Mouse (Mus musculus) neural tube, embryonic 15.5 days (tissue): ENCODE results near the gene Ky. TPM values are rescaled to one million over a fixed set of nuclear protein-coding genes. Genes with fewer than 3 reads are reported as not detected.

Experiments
- ATAC-seq: fragments of 200-750 bp; cut with Nextera tagmentation; 2 replicates; pipeline ENCODE4 v1.8.0; 2017; ENCODE audit warnings: mild to moderate bottlenecking, moderate TSS enrichment, moderate library complexity; ENCODE audit not compliant: low FRiP score
- H3K27ac ChIP-seq: fragments of 300-500 bp; sonication (generic); replicated peaks from 2 replicates; pipeline ENCODE4 v1.5.1; 2015; ENCODE audit warnings: mild to moderate bottlenecking, inconsistent platforms
- H3K27me3 ChIP-seq: fragments of 300-500 bp; sonication (generic); replicated peaks from 2 replicates; pipeline ENCODE4 v1.6.1; 2015; ENCODE audit warnings: inconsistent platforms
- H3K36me3 ChIP-seq: fragments of 300-500 bp; sonication (generic); 2 replicates; pipeline ENCODE4 v1.6.1; 2015; ENCODE audit warnings: inconsistent platforms
- H3K4me1 ChIP-seq: fragments of 300-500 bp; sonication (generic); 2 replicates; pipeline ENCODE4 v1.6.1; 2015; ENCODE audit warnings: inconsistent platforms
- H3K4me2 ChIP-seq: fragments of 300-500 bp; sonication (generic); 2 replicates; pipeline ENCODE4 v1.6.1; 2015; ENCODE audit warnings: inconsistent platforms, mild to moderate bottlenecking, moderate library complexity
- H3K4me3 ChIP-seq: fragments of 300-500 bp; sonication (generic); replicated peaks from 2 replicates; pipeline ENCODE4 v1.5.1; 2015; ENCODE audit warnings: mild to moderate bottlenecking, inconsistent platforms
- H3K9ac ChIP-seq: fragments of 300-500 bp; sonication (generic); replicated peaks from 2 replicates; pipeline ENCODE4 v1.6.1; 2015; ENCODE audit warnings: mild to moderate bottlenecking, inconsistent platforms
- H3K9me3 ChIP-seq: fragments of 300-500 bp; sonication (generic); replicated peaks from 2 replicates; pipeline ENCODE4 v1.6.1; 2016; ENCODE audit warnings: inconsistent platforms
- WGBS: fragments of 180-500 bp; shearing (Covaris S2); methylation state at CpG from one replicate; pipeline ENCODE4 v1.1.7; 2015; ENCODE audit warnings: mixed read lengths; 5-methylcytosine and 5-hydroxymethylcytosine counted together
- polyA plus RNA-seq: library from polyadenylated mRNA; unstranded; fragments of >200 nt; fragmentation: Nextera tagmentation; extraction: Ambion mirVana; gene quantifications from 2 replicates; pipeline ENCODE4 v1.2.1, GENCODE M21; 2015

The Ky gene
- polyA plus RNA-seq, 1 experiment from 2014 or later: 1.5 TPM

- no peak overlapping the region for H3K4me2 ChIP-seq
- no peaks in the 10 kb centered on the region for H3K9me3 ChIP-seq
- peaks cover 10% of the 10 kb centered on the region; the same call in 1 of the 2 replicates for H3K4me1 ChIP-seq
- H3K9ac ChIP-seq: no peak overlapping the region
- WGBS: 81% methylated on average over 5 of the region's 5 CpGs
- H3K27ac ChIP-seq: no peak overlapping the region
- H3K4me3 ChIP-seq: no peak overlapping the region
- no peaks in the 10 kb centered on the region for H3K36me3 ChIP-seq
- no peak for ATAC-seq
- no peaks in the 10 kb centered on the region for H3K27me3 ChIP-seq
Measured at GRCm38 (mm10) chr9:102577480-102577879, 71.9 kb downstream of the Ky start.

- H3K27me3 ChIP-seq: no peaks in the 10 kb centered on the region
- no peak overlapping the region for H3K9ac ChIP-seq
- H3K9me3 ChIP-seq: no peaks in the 10 kb centered on the region
- ATAC-seq: no peak
- H3K4me3 ChIP-seq: no peak overlapping the region
- 74% methylated on average over 12 of the region's 12 CpGs for WGBS
- H3K4me1 ChIP-seq: no peaks in the 10 kb centered on the region
- no peak overlapping the region for H3K27ac ChIP-seq
- no peak overlapping the region for H3K4me2 ChIP-seq
- H3K36me3 ChIP-seq: peaks cover 17% of the 10 kb centered on the region; the same call in 1 of the 2 replicates
Measured at GRCm38 (mm10) chr9:102581921-102582469, 76.4 kb downstream of the Ky start.

- WGBS: 57% methylated on average over 5 of the region's 5 CpGs
- ATAC-seq: no peak
- no peak overlapping the region for H3K4me3 ChIP-seq
- H3K27me3 ChIP-seq: no peaks in the 10 kb centered on the region
- H3K4me1 ChIP-seq: no peaks in the 10 kb centered on the region
- no peak overlapping the region for H3K4me2 ChIP-seq
- H3K36me3 ChIP-seq: peaks cover 23% of the 10 kb centered on the region
- H3K9ac ChIP-seq: no peak overlapping the region
- H3K27ac ChIP-seq: no peak overlapping the region
- H3K9me3 ChIP-seq: no peaks in the 10 kb centered on the region
Measured at GRCm38 (mm10) chr9:102587347-102587746, 81.8 kb downstream of the Ky start.

- Histone ChIP-seq H3K27me3 (no peaks in the 10 kb centered on the region), H3K4me2 (no peak overlapping the region), H3K9me3 (no peaks in the 10 kb centered on the region), H3K36me3 (peaks cover 28% of the 10 kb centered on the region), H3K4me1 (no peaks in the 10 kb centered on the region), H3K4me3 (no peak overlapping the region), H3K9ac (no peak overlapping the region), H3K27ac (no peak overlapping the region)
- no peak for ATAC-seq
- 62% methylated on average over 6 of the region's 6 CpGs for WGBS
Measured at GRCm38 (mm10) chr9:102594667-102595393, 89.3 kb downstream of the Ky start.

Other genes starting within 250 kb of the Ky start
- 33.0 and 38.8 TPM in 2 replicates for gene Ephb1, start 151.1 kb upstream of the Ky start, polyA plus RNA-seq
- gene Anapc13, start 120.5 kb downstream of the Ky start, polyA plus RNA-seq: 160 and 164 TPM in 2 replicates
- gene Cep63, start 120.8 kb downstream of the Ky start, polyA plus RNA-seq: 35.6 and 41.7 TPM in 2 replicates
- 41.5 and 57.0 TPM in 2 replicates for gene Amotl2, start 210.9 kb downstream of the Ky start, polyA plus RNA-seq